Mouse (Mus musculus) neural tube, embryonic 13.5 days (tissue): ENCODE results near the gene Gpatch2. TPM values are rescaled to one million over a fixed set of nuclear protein-coding genes. Genes with fewer than 3 reads are reported as not detected.

ENCODE experiments used
- ATAC-seq: fragments of 200-750 bp; cut with Nextera tagmentation; 2 replicates; pipeline ENCODE4 v1.8.0; 2017; ENCODE audit warnings: low read depth, mild to moderate bottlenecking, moderate TSS enrichment, moderate library complexity
- H3K27ac ChIP-seq: fragments of 300-500 bp; sonication (generic); replicated peaks from 2 replicates; pipeline ENCODE4 v1.5.1; 2015; ENCODE audit warnings: moderate library complexity, mild to moderate bottlenecking, inconsistent platforms
- H3K27me3 ChIP-seq: fragments of 300-500 bp; sonication (generic); 2 replicates; pipeline ENCODE4 v1.6.1; 2015; ENCODE audit warnings: mild to moderate bottlenecking, inconsistent platforms
- H3K36me3 ChIP-seq: fragments of 300-500 bp; sonication (generic); 2 replicates; pipeline ENCODE4 v1.6.1; 2015; ENCODE audit warnings: mild to moderate bottlenecking, inconsistent platforms
- H3K4me1 ChIP-seq: fragments of 300-500 bp; sonication (generic); replicated peaks from 2 replicates; pipeline ENCODE4 v1.6.1; 2015; ENCODE audit warnings: inconsistent platforms
- H3K4me2 ChIP-seq: fragments of 300-500 bp; sonication (generic); 2 replicates; pipeline ENCODE4 v1.6.1; 2015; ENCODE audit warnings: inconsistent platforms, mild to moderate bottlenecking, moderate library complexity
- H3K4me3 ChIP-seq: fragments of 300-500 bp; sonication (generic); 2 replicates; pipeline ENCODE4 v1.5.1; 2015; ENCODE audit warnings: mild to moderate bottlenecking, inconsistent platforms
- H3K9ac ChIP-seq: fragments of 300-500 bp; sonication (generic); 2 replicates; pipeline ENCODE4 v1.6.1; 2015; ENCODE audit warnings: moderate library complexity, mild to moderate bottlenecking, inconsistent platforms
- H3K9me3 ChIP-seq: fragments of 300-500 bp; sonication (generic); 2 replicates; pipeline ENCODE4 v1.6.1; 2016; ENCODE audit warnings: inconsistent platforms
- WGBS: fragments of 180-500 bp; shearing (Covaris S2); methylation state at CpG from one replicate; pipeline ENCODE4 v1.1.7; 2015; 5-methylcytosine and 5-hydroxymethylcytosine counted together
- polyA plus RNA-seq: library from polyadenylated mRNA; unstranded; fragments of >200 nt; fragmentation: Nextera tagmentation; extraction: Ambion mirVana; gene quantifications from 2 replicates; pipeline ENCODE4 v1.2.1, GENCODE M21; 2015

The Gpatch2 gene
- polyA plus RNA-seq, 1 experiment from 2014 or later = 15.7 TPM

GRCm38 (mm10) chr1:187292395-187292749 is 77.1 kb downstream of the Gpatch2 start:
- Histone ChIP-seq H3K27me3 (no peaks in the 10 kb centered on the region), H3K4me1 (no peaks in the 10 kb centered on the region), H3K4me2 (no peak overlapping the region), H3K9ac (no peak overlapping the region), H3K27ac (no peak overlapping the region), H3K9me3 (no peaks in the 10 kb centered on the region), H3K4me3 (no peak overlapping the region), H3K36me3 (no peaks in the 10 kb centered on the region)
- WGBS = 85% methylated on average over 3 of the region's 3 CpGs
- ATAC-seq = no peak

GRCm38 (mm10) chr1:187293233-187293632 is 77.9 kb downstream of the Gpatch2 start:
- Histone ChIP-seq H3K9me3 (no peaks in the 10 kb centered on the region), H3K27ac (no peak overlapping the region)
- no peak for ATAC-seq

GRCm38 (mm10) chr1:187294522-187294921 is 79.2 kb downstream of the Gpatch2 start:
- Histone ChIP-seq H3K9ac (no peak overlapping the region), H3K36me3 (no peaks in the 10 kb centered on the region), H3K4me2 (no peak overlapping the region), H3K4me3 (no peak overlapping the region), H3K4me1 (no peaks in the 10 kb centered on the region), H3K9me3 (no peaks in the 10 kb centered on the region), H3K27me3 (no peaks in the 10 kb centered on the region), H3K27ac (no peak overlapping the region)
- WGBS = 91% methylated on average over 5 of the region's 5 CpGs
- ATAC-seq = no peak

More at GRCm38 (mm10) chr1:187293233-187293632, 77.9 kb downstream of the Gpatch2 start:
- no peak overlapping the region for H3K4me2 ChIP-seq
- no peaks in the 10 kb centered on the region for H3K27me3 ChIP-seq
- H3K9ac ChIP-seq = no peak overlapping the region
- no peaks in the 10 kb centered on the region for H3K4me1 ChIP-seq
- no peaks in the 10 kb centered on the region for H3K36me3 ChIP-seq
- WGBS = 87% methylated on average over 3 of the region's 3 CpGs
- H3K4me3 ChIP-seq = no peak overlapping the region

- Histone ChIP-seq H3K9ac (no peak overlapping the region), H3K27ac (no peak overlapping the region), H3K4me3 (no peak overlapping the region), H3K9me3 (no peaks in the 10 kb centered on the region), H3K27me3 (no peaks in the 10 kb centered on the region), H3K4me2 (no peak overlapping the region), H3K36me3 (no peaks in the 10 kb centered on the region), H3K4me1 (no peaks in the 10 kb centered on the region)
- ATAC-seq = no peak
- WGBS = 97% methylated on average over 6 of the region's 6 CpGs
These were observed 79.8 kb downstream of the Gpatch2 start for GRCm38 (mm10) chr1:187295038-187295559.

GRCm38 (mm10) chr1:187295711-187296110 is 80.4 kb downstream of the Gpatch2 start:
- Histone ChIP-seq H3K27ac (no peak overlapping the region), H3K4me2 (no peak overlapping the region), H3K4me1 (peaks cover 5% of the 10 kb centered on the region; the same call in 1 of the 2 replicates), H3K36me3 (no peaks in the 10 kb centered on the region), H3K27me3 (no peaks in the 10 kb centered on the region), H3K9me3 (no peaks in the 10 kb centered on the region), H3K4me3 (no peak overlapping the region), H3K9ac (no peak overlapping the region)
- no peak for ATAC-seq
- WGBS = 100% methylated on average over 1 of the region's 1 CpGs

GRCm38 (mm10) chr1:187299236-187299635 is 83.9 kb downstream of the Gpatch2 start:
- Histone ChIP-seq H3K27ac (no peak overlapping the region), H3K27me3 (no peaks in the 10 kb centered on the region), H3K4me2 (no peak overlapping the region), H3K4me3 (no peak overlapping the region), H3K4me1 (peaks cover 7% of the 10 kb centered on the region; the same call in 1 of the 2 replicates), H3K9ac (no peak overlapping the region), H3K9me3 (no peaks in the 10 kb centered on the region), H3K36me3 (no peaks in the 10 kb centered on the region)
- ATAC-seq = no peak
- 75% methylated on average over 4 of the region's 4 CpGs for WGBS

GRCm38 (mm10) chr1:187300626-187301025 is 85.3 kb downstream of the Gpatch2 start:
- Histone ChIP-seq H3K36me3 (no peaks in the 10 kb centered on the region), H3K9me3 (no peaks in the 10 kb centered on the region), H3K9ac (no peak overlapping the region), H3K4me2 (no peak overlapping the region), H3K27me3 (no peaks in the 10 kb centered on the region), H3K27ac (peak overlapping the region; percentile 15; the same call in 1 of the 2 replicates), H3K4me3 (no peak overlapping the region), H3K4me1 (peaks cover 7% of the 10 kb centered on the region; the same call in 1 of the 2 replicates)
- no peak for ATAC-seq
- 61% methylated on average over 5 of the region's 5 CpGs for WGBS

GRCm38 (mm10) chr1:187303221-187303620 is 87.9 kb downstream of the Gpatch2 start:
- no peak overlapping the region for H3K9ac ChIP-seq
- H3K4me3 ChIP-seq = no peak overlapping the region
- no peaks in the 10 kb centered on the region for H3K36me3 ChIP-seq
- ATAC-seq = no peak
- no peaks in the 10 kb centered on the region for H3K9me3 ChIP-seq
- 75% methylated on average over 10 of the region's 10 CpGs for WGBS
- no peak overlapping the region for H3K27ac ChIP-seq
- peaks cover 7% of the 10 kb centered on the region; the same call in 1 of the 2 replicates for H3K4me1 ChIP-seq
- no peak overlapping the region for H3K4me2 ChIP-seq
- H3K27me3 ChIP-seq = no peaks in the 10 kb centered on the region

- Histone ChIP-seq H3K9ac (no peak overlapping the region), H3K36me3 (no peaks in the 10 kb centered on the region), H3K4me1 (no peaks in the 10 kb centered on the region; the same call in 1 of the 2 replicates), H3K9me3 (no peaks in the 10 kb centered on the region), H3K4me3 (no peak overlapping the region), H3K27me3 (no peaks in the 10 kb centered on the region), H3K27ac (no peak overlapping the region), H3K4me2 (no peak overlapping the region)
- ATAC-seq = no peak
- 92% methylated on average over 4 of the region's 4 CpGs for WGBS
These were observed 92.0 kb downstream of the Gpatch2 start for GRCm38 (mm10) chr1:187307335-187307734.

GRCm38 (mm10) chr1:187308523-187308922 is 93.2 kb downstream of the Gpatch2 start:
- H3K36me3 ChIP-seq = no peaks in the 10 kb centered on the region
- ATAC-seq = no peak
- no peaks in the 10 kb centered on the region for H3K4me1 ChIP-seq
- H3K4me3 ChIP-seq = no peak overlapping the region
- WGBS = 93% methylated on average over 2 of the region's 2 CpGs
- H3K9me3 ChIP-seq = no peaks in the 10 kb centered on the region
- H3K4me2 ChIP-seq = no peak overlapping the region
- H3K27ac ChIP-seq = no peak overlapping the region
- no peak overlapping the region for H3K9ac ChIP-seq
- no peaks in the 10 kb centered on the region for H3K27me3 ChIP-seq

- ATAC-seq = no peak
- Histone ChIP-seq H3K36me3 (no peaks in the 10 kb centered on the region), H3K9ac (no peak overlapping the region), H3K27me3 (no peaks in the 10 kb centered on the region), H3K4me1 (no peaks in the 10 kb centered on the region), H3K4me2 (no peak overlapping the region), H3K27ac (no peak overlapping the region), H3K9me3 (no peaks in the 10 kb centered on the region), H3K4me3 (no peak overlapping the region)
- WGBS = 90% methylated on average over 6 of the region's 6 CpGs
These were observed 95.8 kb downstream of the Gpatch2 start for GRCm38 (mm10) chr1:187311122-187311521.

- H3K4me3 ChIP-seq = no peak overlapping the region
- no peak overlapping the region for H3K4me2 ChIP-seq
- no peaks in the 10 kb centered on the region for H3K36me3 ChIP-seq
- 90% methylated on average over 1 of the region's 1 CpGs for WGBS
- H3K9ac ChIP-seq = no peak overlapping the region
- H3K27me3 ChIP-seq = no peaks in the 10 kb centered on the region
- no peaks in the 10 kb centered on the region for H3K9me3 ChIP-seq
- no peaks in the 10 kb centered on the region for H3K4me1 ChIP-seq
- ATAC-seq = no peak
- H3K27ac ChIP-seq = no peak overlapping the region
These were observed 98.0 kb downstream of the Gpatch2 start for GRCm38 (mm10) chr1:187313323-187313722.

- Histone ChIP-seq H3K36me3 (no peaks in the 10 kb centered on the region), H3K4me2 (no peak overlapping the region), H3K27ac (no peak overlapping the region), H3K9me3 (no peaks in the 10 kb centered on the region), H3K4me1 (no peaks in the 10 kb centered on the region), H3K27me3 (no peaks in the 10 kb centered on the region), H3K4me3 (no peak overlapping the region), H3K9ac (no peak overlapping the region)
- ATAC-seq = no peak
- 80% methylated on average over 5 of the region's 5 CpGs for WGBS
These were observed 98.5 kb downstream of the Gpatch2 start for GRCm38 (mm10) chr1:187313763-187314162.
